Mouse (Mus musculus) limb, embryonic 14.5 days (tissue): ENCODE data around the gene Ccdc86. TPM values are rescaled to one million over a fixed set of nuclear protein-coding genes. Genes with fewer than 3 reads are reported as not detected.

Experiments
- ATAC-seq: fragments of 200-750 bp; cut with Nextera tagmentation; 2 replicates; pipeline ENCODE4 v1.8.0; 2017; ENCODE audit warnings: low read depth, moderate number of reproducible peaks, moderate TSS enrichment; ENCODE audit not compliant: low FRiP score
- DNase-seq: peaks from one replicate; pipeline ENCODE4 v3.0.0-alpha.2; 2015; ENCODE audit warnings: low spot score
- H3K27ac ChIP-seq: fragments of 300-500 bp; sonication (generic); replicated peaks from 2 replicates; pipeline ENCODE4 v1.5.1; 2014; ENCODE audit warnings: low read depth, mild to moderate bottlenecking, low read length, moderate library complexity, mixed read lengths
- H3K27me3 ChIP-seq: fragments of 300-500 bp; sonication (generic); 2 replicates; pipeline ENCODE4 v1.6.1; 2014; ENCODE audit warnings: low read length, mixed read lengths; ENCODE audit not compliant: control insufficient read depth, insufficient read depth
- H3K36me3 ChIP-seq: fragments of 300-500 bp; sonication (generic); 2 replicates; pipeline ENCODE4 v1.6.1; 2014; ENCODE audit warnings: mild to moderate bottlenecking, low read length, moderate library complexity, mixed read lengths; ENCODE audit not compliant: control insufficient read depth, insufficient read depth
- H3K4me1 ChIP-seq: fragments of 300-500 bp; sonication (generic); 2 replicates; pipeline ENCODE4 v1.6.1; 2014; ENCODE audit warnings: antibody characterized with exemption, low read length, mixed read lengths; ENCODE audit not compliant: control insufficient read depth, insufficient read depth
- H3K4me2 ChIP-seq: fragments of 300-500 bp; sonication (generic); replicated peaks from 2 replicates; pipeline ENCODE4 v1.6.1; 2014; ENCODE audit warnings: low read depth, mild to moderate bottlenecking, low read length, moderate library complexity; ENCODE audit not compliant: severe bottlenecking
- H3K4me3 ChIP-seq: fragments of 300-500 bp; sonication (generic); replicated peaks from 2 replicates; pipeline ENCODE4 v1.5.1; 2014; ENCODE audit warnings: low read length
- H3K9ac ChIP-seq: fragments of 300-500 bp; sonication (generic); 2 replicates; pipeline ENCODE4 v1.6.1; 2014; ENCODE audit warnings: mild to moderate bottlenecking, low read depth, low read length, moderate library complexity; ENCODE audit not compliant: severe bottlenecking
- H3K9me3 ChIP-seq: fragments of 300-500 bp; sonication (generic); 2 replicates; pipeline ENCODE4 v1.6.1; 2016; ENCODE audit warnings: low read length; ENCODE audit not compliant: control insufficient read depth
- POLR2A ChIP-seq: fragments of 200-500 bp; IDR thresholded peaks from 2 replicates; pipeline ENCODE4 v1.8.0; 2012; ENCODE audit warnings: inconsistent platforms, mild to moderate bottlenecking, moderate library complexity, borderline replicate concordance; ENCODE audit not compliant: insufficient read depth, insufficient read length; ENCODE audit errors: extremely low read depth
- WGBS: fragments of 180-500 bp; shearing (Covaris S2); extraction: QIAGEN DNeasy Blood & Tissue Kit; methylation state at CpG from one replicate; pipeline ENCODE4 v1.1.7; 2014; 5-methylcytosine and 5-hydroxymethylcytosine counted together
- polyA plus RNA-seq, 2 experiments: library from polyadenylated mRNA; depleted of rRNA in 1 of 2; stranded (reverse) in 1 of 2; unstranded in 1 of 2; fragments of >200 nt; fragmentation: Nextera tagmentation in 1 of 2; extraction: Ambion mirVana in 1 of 2; gene quantifications; 2 replicates each; pipeline versions ENCODE4 v1.2.1 to v1.2.3; 2012 to 2014

Ccdc86 gene
- polyA plus RNA-seq, 2 experiments = 10.3 to 22.4 TPM

- Histone ChIP-seq H3K4me2 (no peak overlapping the region), H3K9me3 (no peaks in the 10 kb centered on the region), H3K27ac (peak overlapping the region; percentile 79), H3K27me3 (no peaks in the 10 kb centered on the region), H3K4me3 (no peak overlapping the region), H3K4me1 (peaks cover 7% of the 10 kb centered on the region), H3K36me3 (peaks cover 38% of the 10 kb centered on the region), H3K9ac (peak overlapping the region; percentile 0; the same call in 1 of the 2 replicates)
- DNase-seq = peak; percentile 69
- WGBS = 49% methylated on average over 6 of the region's 6 CpGs
- peak; percentile 68 for ATAC-seq
- TF ChIP-seq POLR2A = no peak
These were observed 39.9 kb downstream of the Ccdc86 start for GRCm38 (mm10) chr19:10909087-10909721.

- H3K4me2 ChIP-seq = no peak overlapping the region
- H3K36me3 ChIP-seq = peaks cover 51% of the 10 kb centered on the region
- ATAC-seq (no peak), DNase-seq (peak; percentile 43)
- WGBS = 61% methylated on average over 3 of the region's 3 CpGs
- H3K4me1 ChIP-seq = peaks cover 7% of the 10 kb centered on the region
- no peak overlapping the region for H3K27ac ChIP-seq
- H3K9ac ChIP-seq = no peak overlapping the region
- H3K4me3 ChIP-seq = no peak overlapping the region
- no peaks in the 10 kb centered on the region for H3K9me3 ChIP-seq
- no peak for TF ChIP-seq POLR2A
- H3K27me3 ChIP-seq = no peaks in the 10 kb centered on the region
These were observed 41.2 kb downstream of the Ccdc86 start for GRCm38 (mm10) chr19:10907891-10908290.

GRCm38 (mm10) chr19:10905728-10906000 lies 43.4 kb downstream of the Ccdc86 start:
- H3K4me1 ChIP-seq = peaks cover 7% of the 10 kb centered on the region
- H3K4me3 ChIP-seq = no peak overlapping the region
- ATAC-seq (no peak), DNase-seq (no peak)
- H3K27me3 ChIP-seq = no peaks in the 10 kb centered on the region
- TF ChIP-seq POLR2A = no peak
- H3K27ac ChIP-seq = no peak overlapping the region; the same call in 1 of the 2 replicates
- peaks cover 73% of the 10 kb centered on the region for H3K36me3 ChIP-seq
- no peak overlapping the region for H3K9ac ChIP-seq
- H3K4me2 ChIP-seq = 0 out of 2 replicates have a peak overlapping the region, but pooled peaks have one; percentile 1
- 76% methylated on average over 5 of the region's 5 CpGs for WGBS
- no peaks in the 10 kb centered on the region for H3K9me3 ChIP-seq

GRCm38 (mm10) chr19:10904927-10905727 lies 43.9 kb downstream of the Ccdc86 start:
- ATAC-seq (peak; percentile 64), DNase-seq (peak; percentile 28)
- peaks cover 79% of the 10 kb centered on the region for H3K36me3 ChIP-seq
- no peaks in the 10 kb centered on the region for H3K9me3 ChIP-seq
- H3K27me3 ChIP-seq = no peaks in the 10 kb centered on the region
- TF ChIP-seq POLR2A = no peak
- H3K27ac ChIP-seq = 0 out of 2 replicates have a peak overlapping the region, but pooled peaks have one; percentile 33
- H3K9ac ChIP-seq = no peak overlapping the region
- H3K4me2 ChIP-seq = 0 out of 2 replicates have a peak overlapping the region, but pooled peaks have one; percentile 1
- peaks cover 5% of the 10 kb centered on the region for H3K4me1 ChIP-seq
- WGBS = 53% methylated on average over 7 of the region's 7 CpGs
- no peak overlapping the region for H3K4me3 ChIP-seq

GRCm38 (mm10) chr19:10904512-10904911 lies 44.6 kb downstream of the Ccdc86 start:
- ATAC-seq (no peak), DNase-seq (no peak)
- Histone ChIP-seq H3K4me1 (peaks cover under 1% of the 10 kb centered on the region; the same call in 1 of the 2 replicates), H3K27ac (0 out of 2 replicates have a peak overlapping the region, but pooled peaks have one; percentile 33), H3K36me3 (peaks cover 85% of the 10 kb centered on the region), H3K4me3 (no peak overlapping the region), H3K4me2 (no peak overlapping the region), H3K27me3 (no peaks in the 10 kb centered on the region), H3K9ac (no peak overlapping the region), H3K9me3 (no peaks in the 10 kb centered on the region)
- no peak for TF ChIP-seq POLR2A
- 87% methylated on average over 5 of the region's 5 CpGs for WGBS
